Mouse (Mus musculus) Patski (cell line): ENCODE results near the gene Slc4a4. TPM values are rescaled to one million over a fixed set of nuclear protein-coding genes. Genes with fewer than 3 reads are reported as not detected.
A peak's percentile ranks its signal among the peaks of the same experiment; 100 is the strongest.

Experiments
- ATAC-seq: fragments of 100-300 bp; one replicate; pipeline ENCODE4 v1.8.0; 2021
- CTCF ChIA-PET: fragments of 350-600 bp; sonication (Branson Sonifier 250); formaldehyde crosslinking; loops from one replicate; lab custom pipeline; 2022; ENCODE audit warnings: inconsistent platforms; lab: Charles Lee
- POLR2A ChIA-PET: fragments of 350-600 bp; sonication (Branson Sonifier 250); formaldehyde crosslinking; loops from one replicate; lab custom pipeline; 2022; ENCODE audit warnings: antibody characterized with exemption, inconsistent platforms; lab: Charles Lee
- DNase-seq: peaks from one replicate; pipeline ENCODE4 v3.0.0-alpha.2; 2011; ENCODE audit warnings: low read depth, low spot score
- H3K27me3 ChIP-seq: fragments of 371-371 bp; one replicate; pipeline ENCODE4 v1.5.1; 2021
- CTCF ChIP-seq: fragments of 100-300 bp; IDR thresholded peaks from one replicate; pipeline ENCODE4 v1.5.1; 2021
- in situ Hi-C: fragments of 300-500 bp; cut with MboI; formaldehyde crosslinking; loops from 3 replicates; pipeline ENCODE4 v1.11.1; 2018; ENCODE audit warnings: low pct_unique_long_range_greater_than_20kb, mixed read lengths
- polyA plus RNA-seq: library from polyadenylated mRNA; unstranded; gene quantifications from one replicate; pipeline ENCODE4 v1.2.3, GENCODE M21; 2021

Gene Slc4a4
- polyA plus RNA-seq, 1 experiment from 2014 or later: 6.8 TPM

DNA sequence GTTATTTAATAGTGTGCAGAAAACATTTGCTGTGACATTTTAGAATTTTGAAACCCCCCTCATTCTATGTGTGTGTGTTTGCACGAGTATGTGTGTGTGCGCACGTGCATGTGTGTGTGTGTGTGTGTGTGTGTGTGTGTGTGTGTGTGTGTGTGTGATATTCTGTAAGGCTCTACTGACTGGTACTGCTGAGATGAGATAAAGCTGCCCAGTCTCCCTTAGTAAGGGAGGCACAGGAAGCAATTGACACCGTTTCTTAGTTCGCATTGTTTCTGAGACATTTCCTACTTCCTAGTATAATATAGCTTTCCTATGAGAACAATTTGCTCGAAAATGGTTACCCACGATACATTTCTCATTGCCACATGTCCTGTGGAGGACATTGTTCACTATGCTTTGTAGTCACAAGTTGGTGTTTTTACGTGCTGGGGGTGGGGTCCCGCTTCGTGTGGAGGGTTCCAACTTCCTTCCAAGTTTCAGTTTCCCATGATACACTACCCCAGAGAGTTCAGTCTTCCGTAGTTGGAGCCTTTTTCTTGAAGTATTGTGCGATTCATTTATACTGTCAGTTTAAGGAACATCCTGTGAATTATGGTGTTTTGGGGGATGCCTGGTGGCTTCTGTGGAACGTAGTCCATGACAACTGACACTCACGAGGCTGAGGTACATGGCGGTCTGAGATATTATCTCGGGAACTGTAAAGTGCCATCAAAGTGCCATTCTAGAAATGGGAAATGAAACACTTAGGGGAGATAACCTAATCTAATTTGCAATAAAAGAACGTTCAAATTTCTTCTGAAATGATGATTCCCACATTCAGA lies 66.3 kb downstream of the Slc4a4 start:
- H3K27me3 ChIP-seq: no peaks in the 10 kb centered on the region
- in situ Hi-C loops: no loop called here
- CTCF ChIA-PET: no interaction called here
- DNase-seq (no peak), ATAC-seq (no peak)
- POLR2A ChIA-PET: no interaction called here
- TF ChIP-seq CTCF: no peak

DNA sequence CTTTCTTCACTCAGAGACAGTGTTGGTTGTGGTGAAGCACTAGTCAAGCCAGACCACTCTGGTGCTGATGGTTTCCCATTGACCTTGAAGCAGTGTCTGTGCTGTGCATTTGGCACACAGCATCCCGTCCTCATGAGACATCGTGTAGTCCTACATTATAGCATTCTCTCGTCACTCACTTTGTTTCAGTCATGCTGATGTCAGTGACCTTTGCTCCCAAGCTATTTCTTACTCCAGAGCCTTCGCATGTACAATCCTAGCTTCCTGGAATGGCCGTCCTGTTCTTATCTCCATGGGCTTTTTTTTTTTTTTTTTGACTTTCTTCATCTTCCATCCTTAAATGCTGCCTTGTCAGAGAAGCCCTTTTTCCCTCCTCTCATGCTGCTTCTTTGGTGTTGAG lies 71.1 kb downstream of the Slc4a4 start:
- no peak for ATAC-seq

GRCm38 (mm10) chr5:88958966-88959365 lies 72.3 kb downstream of the Slc4a4 start:
- CTCF ChIA-PET: no interaction called here
- POLR2A ChIA-PET: no interaction called here
- in situ Hi-C loops: no loop called here
- DNase-seq (no peak), ATAC-seq (no peak)
- no peaks in the 10 kb centered on the region for H3K27me3 ChIP-seq
- TF ChIP-seq CTCF: no peak

More for the DNA sequence above, 71.1 kb downstream of the Slc4a4 start:
- POLR2A ChIA-PET: interaction anchor here (1.0 kb wide), 1 partner anchor 10 kb away, joined by 3 read pairs; no protein-coding TSS in a partner anchor
- no peaks in the 10 kb centered on the region for H3K27me3 ChIP-seq
- no peak for TF ChIP-seq CTCF
- in situ Hi-C loops: no loop called here
- CTCF ChIA-PET: interaction anchor here (1.2 to 1.3 kb wide), 2 partner anchors 11 to 13 kb away, joined by 5 read pairs; no protein-coding TSS in a partner anchor
- no peak for DNase-seq

DNA sequence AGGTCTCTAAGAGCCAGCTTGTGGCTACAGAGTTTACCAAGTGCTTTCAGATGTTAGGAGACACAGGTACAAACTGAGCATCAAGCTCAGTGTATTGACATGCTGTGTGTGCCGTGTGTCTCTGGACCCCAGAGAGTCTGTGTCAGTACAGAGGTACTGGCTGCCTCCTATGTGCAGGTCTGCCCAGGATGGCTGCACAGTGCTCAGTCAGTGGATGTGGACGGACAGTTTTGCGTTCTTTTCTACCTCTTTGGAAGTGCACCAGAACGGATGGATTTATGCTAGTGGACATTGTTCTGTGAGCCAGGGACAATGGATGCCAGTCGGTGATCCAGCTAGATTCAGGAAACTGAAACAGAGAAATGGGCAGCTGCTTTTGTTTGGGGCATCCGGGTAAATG lies 72.8 kb downstream of the Slc4a4 start:
- ChIA-PET POLR2A (no interaction called here), CTCF (no interaction called here)
- ATAC-seq (no peak), DNase-seq (no peak)
- in situ Hi-C loops: no loop called here
- no peaks in the 10 kb centered on the region for H3K27me3 ChIP-seq
- TF ChIP-seq CTCF: no peak

DNA sequence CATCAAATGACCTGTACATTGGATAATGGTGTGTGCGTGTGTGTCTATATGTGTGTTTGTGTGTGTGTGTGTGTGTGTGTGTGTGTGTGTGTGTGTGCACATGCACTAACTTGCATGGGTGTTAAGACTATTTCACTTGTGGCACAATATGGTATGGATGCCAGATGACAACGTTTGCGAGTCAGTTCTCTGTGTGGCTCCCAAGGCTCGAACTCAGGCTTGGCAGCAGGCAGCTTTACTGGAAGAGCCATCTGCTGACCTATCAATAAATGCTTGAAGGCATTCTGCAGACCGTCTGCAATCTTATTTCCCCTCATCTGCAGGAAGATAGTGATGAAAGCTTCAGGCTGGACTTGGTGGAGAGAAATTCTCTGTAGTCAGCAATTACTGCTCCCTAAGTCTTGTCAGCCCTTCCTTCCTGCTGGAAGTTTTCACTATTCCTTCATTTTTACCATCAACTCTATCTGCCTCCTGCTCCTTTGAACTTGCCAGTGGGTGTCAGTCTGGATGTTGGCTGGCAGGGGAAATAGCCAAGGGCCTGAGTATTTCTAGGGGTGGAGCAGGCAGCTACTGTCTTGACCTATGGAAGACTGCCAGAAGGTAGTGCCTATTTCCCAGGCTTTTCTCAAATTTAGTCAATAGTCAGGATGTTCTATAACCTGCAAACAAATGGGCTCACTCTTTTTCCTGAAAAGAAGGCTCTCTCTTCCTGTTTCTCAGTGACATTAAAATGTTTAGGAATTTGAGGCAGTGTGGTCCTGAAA lies 73.9 kb downstream of the Slc4a4 start:
- in situ Hi-C loops: no loop called here
- DNase-seq (no peak), ATAC-seq (no peak)
- no peak for TF ChIP-seq CTCF
- ChIA-PET POLR2A (no interaction called here), CTCF (interaction anchor here (1.3 kb wide), 1 partner anchor 50 kb away, joined by 3 read pairs; no protein-coding TSS in a partner anchor)
- H3K27me3 ChIP-seq: no peaks in the 10 kb centered on the region

DNA sequence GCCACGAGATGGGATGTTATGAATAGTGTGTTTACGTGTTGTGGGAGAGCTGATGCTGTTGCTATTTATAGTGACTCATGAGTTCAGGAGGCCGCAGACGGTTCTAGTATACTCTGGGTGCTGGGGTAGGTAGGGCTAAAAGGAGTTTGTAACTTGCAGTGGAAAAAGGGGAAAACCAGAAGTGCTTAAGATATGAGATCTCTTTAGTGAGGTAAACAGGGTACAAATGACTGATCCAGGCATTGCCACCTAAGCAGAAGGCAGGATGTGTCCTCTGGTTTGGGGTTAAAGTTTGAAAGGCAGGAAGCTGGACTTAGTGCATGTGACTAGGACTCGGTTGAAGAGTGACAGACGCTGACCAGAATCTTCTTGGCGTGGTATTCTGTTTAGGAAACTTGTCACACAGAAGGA lies 74.7 kb downstream of the Slc4a4 start:
- CTCF ChIA-PET: interaction anchor here (1.3 kb wide), 1 partner anchor 49 kb away, joined by 3 read pairs; no protein-coding TSS in a partner anchor

GRCm38 (mm10) chr5:88964685-88965290 lies 78.2 kb downstream of the Slc4a4 start:
- in situ Hi-C loops: no loop called here
- no peak for ATAC-seq
- ChIA-PET POLR2A (no interaction called here), CTCF (interaction anchor here (0.8 to 1.5 kb wide), 2 partner anchors 15 to 36 kb away, joined by 3 read pairs; no protein-coding TSS in a partner anchor)
- no peaks in the 10 kb centered on the region for H3K27me3 ChIP-seq
- DNase-seq: peak; percentile 49
- TF ChIP-seq CTCF: no peak

More for the DNA sequence above, 74.7 kb downstream of the Slc4a4 start:
- no peaks in the 10 kb centered on the region for H3K27me3 ChIP-seq
- ATAC-seq: no peak
- no peak for DNase-seq
- TF ChIP-seq CTCF: no peak
- POLR2A ChIA-PET: interaction anchor here (0.6 kb wide), 1 partner anchor 20 kb away, joined by 4 read pairs; no protein-coding TSS in a partner anchor
- in situ Hi-C loops: no loop called here

- no peaks in the 10 kb centered on the region for H3K27me3 ChIP-seq
- POLR2A ChIA-PET: no interaction called here
- no peak for TF ChIP-seq CTCF
- ATAC-seq (no peak), DNase-seq (no peak)
- in situ Hi-C loops: no loop called here
- CTCF ChIA-PET: interaction anchor here (1.2 kb wide), 1 partner anchor 11 kb away, joined by 3 read pairs; no protein-coding TSS in a partner anchor
Measured at GRCm38 (mm10) chr5:88966507-88966906, 79.9 kb downstream of the Slc4a4 start.

DNA sequence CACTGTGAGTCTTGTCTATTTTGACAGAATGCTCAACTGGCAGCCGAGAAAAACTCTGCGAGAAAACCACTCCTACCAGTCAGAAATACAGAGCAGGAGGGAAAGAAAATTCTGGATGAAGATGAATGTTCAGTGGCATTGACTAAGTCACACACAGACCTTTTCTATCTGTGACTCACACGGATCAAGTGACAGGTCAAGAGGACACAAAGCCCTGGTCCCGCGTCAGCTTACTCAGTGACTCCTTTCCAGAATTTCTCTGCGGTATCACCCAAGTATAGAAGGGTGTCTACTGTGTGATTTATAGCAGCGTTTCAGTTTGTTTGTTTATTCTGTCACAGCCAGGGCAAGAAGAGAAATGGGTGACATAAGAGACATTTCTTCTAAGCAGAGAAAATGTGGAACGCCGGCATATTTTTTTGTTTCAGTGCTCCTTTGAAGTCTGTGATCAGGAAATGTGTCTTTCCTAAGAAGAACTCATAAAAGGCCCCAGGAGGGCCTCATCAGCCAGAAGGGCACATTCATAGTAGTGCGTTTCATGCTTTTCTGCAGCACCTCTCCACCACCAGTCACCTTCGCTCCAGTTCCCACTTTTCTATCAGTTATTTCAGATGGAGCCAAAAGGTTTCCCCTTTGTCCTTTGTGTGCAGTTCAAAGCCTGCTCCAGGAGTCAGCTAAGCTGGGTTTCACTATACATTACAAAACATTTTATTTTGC lies 82.5 kb downstream of the Slc4a4 start:
- POLR2A ChIA-PET: no interaction called here
- CTCF ChIA-PET: interaction anchor here (1.0 to 1.2 kb wide), 2 partner anchors 13 to 21 kb away, joined by 3 read pairs; no protein-coding TSS in a partner anchor
- in situ Hi-C loops: no loop called here

More for the DNA sequence above, 82.5 kb downstream of the Slc4a4 start:
- ATAC-seq (no peak), DNase-seq (no peak)
- H3K27me3 ChIP-seq: no peaks in the 10 kb centered on the region
- TF ChIP-seq CTCF: no peak
